8 mouse cellular contexts compared by ENCODE assay signal in genomic region chr9:41273171-41273781, GRCm38 (mm10).
DNase-seq lines count a peak whose midpoint lies in the region; ATAC-seq and TF ChIP-seq lines count a peak whose summit lies in the region.

No protein-coding gene starts in this region.

- H3K4me3 ChIP-seq in heart, postnatal 0 days (ENCODE audit: low read depth, low read length) = peak overlapping the region; percentile 38
- no peak overlapping the region for H3K4me3 ChIP-seq in liver, embryonic 14.5 days (ENCODE audit: insufficient read depth in 1 of 2, low read depth in 2 of 2, low read length in 2 of 2)
- peak overlapping the region; percentile 36 for H3K4me3 ChIP-seq in stomach, embryonic 15.5 days (replicated peaks)

- TF ChIP-seq CTCF in heart, postnatal 0 days (IDR thresholded peaks at IDR 0.05; ENCODE audit: low read depth) = no peak
- TF ChIP-seq CTCF in liver, embryonic 14.5 days (IDR thresholded peaks at IDR 0.05; ENCODE audit: low read depth) = no peak

- H3K27ac ChIP-seq in heart, postnatal 0 days (ENCODE audit: low read depth) = no peak overlapping the region
- no peak overlapping the region for H3K27ac ChIP-seq in liver, embryonic 14.5 days
- H3K27ac ChIP-seq in stomach, embryonic 15.5 days = peak overlapping the region; percentile 46; the same call in 1 of the 2 replicates

- H3K9ac ChIP-seq in heart, postnatal 0 days (replicated peaks; ENCODE audit: low read depth, low read length) = peak overlapping the region; percentile 27; the same call in 1 of the 2 replicates
- no peak overlapping the region for H3K9ac ChIP-seq in liver, embryonic 14.5 days (replicated peaks)
- H3K9ac ChIP-seq in stomach, embryonic 15.5 days = no peak overlapping the region

- peaks cover 7% of the 10 kb centered on the region for H3K4me1 ChIP-seq in heart, postnatal 0 days (ENCODE audit: control insufficient read depth, insufficient read depth)
- H3K4me1 ChIP-seq in liver, embryonic 14.5 days (replicated peaks; ENCODE audit: control insufficient read depth in 2 of 2, insufficient read depth in 2 of 2, low read length in 1 of 2) = no peaks in the 10 kb centered on the region
- peaks cover 8% of the 10 kb centered on the region for H3K4me1 ChIP-seq in stomach, embryonic 15.5 days

- TF ChIP-seq EP300 in heart, postnatal 0 days (IDR thresholded peaks at IDR 0.05; ENCODE audit: low read depth) = no peak
- no peak for TF ChIP-seq EP300 in liver, embryonic 14.5 days (IDR thresholded peaks at IDR 0.05; ENCODE audit: low read depth)

- no peaks in the 10 kb centered on the region for H3K36me3 ChIP-seq in heart, postnatal 0 days (replicated peaks; ENCODE audit: control insufficient read depth, insufficient read depth, low read length)
- H3K36me3 ChIP-seq in liver, embryonic 14.5 days (replicated peaks; ENCODE audit: control insufficient read depth, insufficient read depth, low read depth) = no peaks in the 10 kb centered on the region
- no peaks in the 10 kb centered on the region for H3K36me3 ChIP-seq in stomach, embryonic 15.5 days

- H3K27me3 ChIP-seq in heart, postnatal 0 days (ENCODE audit: control insufficient read depth, insufficient read depth, low read length) = no peaks in the 10 kb centered on the region
- peaks cover 5% of the 10 kb centered on the region for H3K27me3 ChIP-seq in liver, embryonic 14.5 days (ENCODE audit: control insufficient read depth, insufficient read depth, low read length)
- no peaks in the 10 kb centered on the region for H3K27me3 ChIP-seq in stomach, embryonic 15.5 days (replicated peaks)

- peak; percentile 17 for DNase-seq in kidney, postnatal 14 days
- no peak for DNase-seq in kidney, postnatal 25 days
- DNase-seq in embryo, embryonic 11.5 days (ENCODE audit: low read depth, low spot score) = peak; percentile 78
- DNase-seq in heart, postnatal 0 days (ENCODE audit: low spot score) = peak; percentile 32
- no peak for DNase-seq in liver, embryonic 14.5 days (ENCODE audit: low read depth in 3 of 3, low spot score in 3 of 3)
- DNase-seq in right cerebral cortex, postnatal 14 days = no peak

- WGBS in heart, postnatal 0 days = 1% methylated on average over 18 of the region's 18 CpGs
- 2% methylated on average over 18 of the region's 18 CpGs for WGBS in liver, embryonic 14.5 days (ENCODE audit: insufficient replicate concordance)
- under 1% methylated on average over 18 of the region's 18 CpGs for WGBS in stomach, embryonic 15.5 days

- H3K4me2 ChIP-seq in heart, postnatal 0 days (ENCODE audit: low read depth, low read length) = peak overlapping the region; percentile 70
- peak overlapping the region; percentile 15; the same call in 1 of the 2 replicates for H3K4me2 ChIP-seq in liver, embryonic 14.5 days (ENCODE audit: low read depth)
- peak overlapping the region; percentile 64 for H3K4me2 ChIP-seq in stomach, embryonic 15.5 days

- peak; percentile 60 for ATAC-seq in heart, postnatal 0 days (ENCODE audit: insufficient read depth, low read depth)
- no peak for ATAC-seq in liver, embryonic 14.5 days (ENCODE audit: insufficient read depth)
- ATAC-seq in stomach, embryonic 15.5 days (ENCODE audit: insufficient read depth, low FRiP score, low read depth) = peak; percentile 77; the same call in 1 of the 2 replicates
- no peak for ATAC-seq in frontal cortex, adult (ENCODE audit: low TSS enrichment)

- 0 out of 2 replicates have a peak, but pooled peaks cover 7% of the 10 kb centered on the region for H3K9me3 ChIP-seq in heart, postnatal 0 days (replicated peaks; ENCODE audit: control insufficient read depth, low read length)
- H3K9me3 ChIP-seq in liver, embryonic 14.5 days (ENCODE audit: control insufficient read depth, low read length) = no peaks in the 10 kb centered on the region
- H3K9me3 ChIP-seq in stomach, embryonic 15.5 days = no peaks in the 10 kb centered on the region

Comparison
In these comparisons a context has a peak if more than half of its experiments do, and no peak if none do; other contexts are left out.
1. DNase-seq: peak in kidney, postnatal 14 days (single experiment), embryo, embryonic 11.5 days (single experiment) and heart, postnatal 0 days (single experiment); none in kidney, postnatal 25 days (0 of 2), liver, embryonic 14.5 days (0 of 3) and right cerebral cortex, postnatal 14 days (single experiment).
2. ATAC-seq: peak in heart, postnatal 0 days (single experiment) and stomach, embryonic 15.5 days (single experiment); none in liver, embryonic 14.5 days (single experiment) and frontal cortex, adult (single experiment).
3. H3K4me2 ChIP-seq: peak in every context shown above with its lines; median percentile 70 in heart, postnatal 0 days; 64 in stomach, embryonic 15.5 days; 15 in liver, embryonic 14.5 days.
4. H3K4me3 ChIP-seq: peak in heart, postnatal 0 days (single experiment) and stomach, embryonic 15.5 days (single experiment); none in liver, embryonic 14.5 days (0 of 2).